Mouse (Mus musculus): ENCODE measurements at regions not wholly inside any gene's neighbourhood (a gene's known extent, or its start where the extent isn't known, plus 50 kb on each side); places are given as distances from the start of the nearest gene placed in this dataset.

DNA sequence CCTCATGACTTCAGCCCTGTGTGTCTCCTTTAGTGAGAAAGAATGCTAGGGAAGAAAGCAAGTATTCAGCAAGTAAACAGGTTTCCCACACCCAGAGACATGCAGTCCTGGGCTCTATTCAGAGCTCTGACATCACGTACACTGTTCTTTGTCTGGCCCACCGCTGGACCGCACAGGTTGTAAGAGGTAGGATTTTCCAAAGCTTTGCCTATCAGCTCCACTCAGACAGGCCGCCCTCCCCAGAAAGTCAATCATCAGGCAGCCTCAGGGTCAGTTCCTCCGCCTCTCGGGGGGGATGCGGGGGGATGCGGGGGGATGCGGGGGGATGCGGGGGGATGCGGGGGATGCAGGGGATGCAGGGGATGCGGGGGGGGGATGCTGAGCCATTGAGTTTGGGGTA is 94.7 kb upstream of the Smarca2 start:
- Histone ChIP-seq H3K4me1 (ENCODE audit: control insufficient read depth in 2 of 2, insufficient read depth in 2 of 2, low read length in 2 of 2, poor library complexity in 1 of 2) (no peaks in the 10 kb centered on the region), H3K9me3 (ENCODE audit: control insufficient read depth, insufficient read depth, low read depth, low read length) (no peaks in the 10 kb centered on the region), H3K27ac (ENCODE audit: insufficient read depth, low read depth, low read length, poor library complexity, severe bottlenecking) (no peak overlapping the region), H3K36me3 (ENCODE audit: control insufficient read depth, insufficient read depth, low read length, poor library complexity, severe bottlenecking) (no peaks in the 10 kb centered on the region), H3K4me3 (ENCODE audit: insufficient read depth in 1 of 2, low read depth in 1 of 2, low read length in 2 of 2, poor library complexity in 1 of 2, severe bottlenecking in 1 of 2) (no peak overlapping the region), H3K9ac (ENCODE audit: insufficient read depth, low read depth, low read length, poor library complexity, severe bottlenecking) (no peak overlapping the region)
- in situ Hi-C loops (cut with MboI; ENCODE audit: low sequenced_read_pairs in 2 of 2, unreplicated experiment in 2 of 2), result no loop called here
- no peak for DNase-seq (ENCODE audit: low read depth, low spot score)
- TF ChIP-seq ZNF384 (IDR thresholded peaks at IDR 0.05; ENCODE audit: low read depth, low read length), result no peak
- no peak for TF ChIP-seq MAFK (IDR thresholded peaks at IDR 0.05; ENCODE audit: insufficient read depth, low read depth, low read length)
- no peak for TF ChIP-seq HCFC1 (IDR thresholded peaks at IDR 0.05; ENCODE audit: borderline replicate concordance, insufficient read depth, low read length)
- TF ChIP-seq ZC3H11A (IDR thresholded peaks at IDR 0.05; ENCODE audit: borderline replicate concordance, low read depth, low read length), result no peak
- TF ChIP-seq CHD2 (IDR thresholded peaks at IDR 0.05; ENCODE audit: low read depth, low read length), result no peak

DNA sequence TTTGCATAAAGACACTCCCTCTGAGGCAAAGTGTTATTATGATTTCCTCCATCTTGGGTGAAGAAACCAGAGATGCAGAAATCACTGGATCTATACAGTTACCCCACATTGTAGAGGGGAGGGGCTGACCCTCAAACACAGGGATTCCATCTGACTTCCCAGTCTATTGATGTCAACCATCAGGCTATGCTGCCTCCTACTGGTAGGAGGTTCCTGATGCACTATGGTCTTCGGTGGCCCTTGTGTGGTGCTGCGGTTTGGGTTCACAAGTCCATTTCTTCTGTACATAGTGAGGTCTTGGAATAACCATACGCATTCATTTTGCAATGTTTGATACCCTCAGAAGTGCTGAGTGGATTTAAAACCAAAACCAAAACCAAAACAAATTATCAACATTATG is 94.0 kb upstream of the Smarca2 start:
- in situ Hi-C loops (cut with MboI; ENCODE audit: low sequenced_read_pairs in 2 of 2, unreplicated experiment in 2 of 2), result no loop called here

GRCm38 (mm10) chr19:26511756-26512155 is 93.1 kb upstream of the Smarca2 start:
- Histone ChIP-seq H3K9me3 (ENCODE audit: control insufficient read depth, insufficient read depth, low read depth, low read length) (no peaks in the 10 kb centered on the region), H3K27ac (ENCODE audit: insufficient read depth, low read depth, low read length, poor library complexity, severe bottlenecking) (no peak overlapping the region), H3K9ac (ENCODE audit: insufficient read depth, low read depth, low read length, poor library complexity, severe bottlenecking) (no peak overlapping the region), H3K4me1 (ENCODE audit: control insufficient read depth in 2 of 2, insufficient read depth in 2 of 2, low read length in 2 of 2, poor library complexity in 1 of 2) (no peaks in the 10 kb centered on the region), H3K4me3 (ENCODE audit: insufficient read depth in 1 of 2, low read depth in 1 of 2, low read length in 2 of 2, poor library complexity in 1 of 2, severe bottlenecking in 1 of 2) (no peak overlapping the region), H3K36me3 (ENCODE audit: control insufficient read depth, insufficient read depth, low read length, poor library complexity, severe bottlenecking) (no peaks in the 10 kb centered on the region)
- no peak for DNase-seq (ENCODE audit: low read depth, low spot score)
- no peak for TF ChIP-seq CHD2 (IDR thresholded peaks at IDR 0.05; ENCODE audit: low read depth, low read length)
- no peak for TF ChIP-seq MAFK (IDR thresholded peaks at IDR 0.05; ENCODE audit: insufficient read depth, low read depth, low read length)
- TF ChIP-seq ZC3H11A (IDR thresholded peaks at IDR 0.05; ENCODE audit: borderline replicate concordance, low read depth, low read length), result no peak
- TF ChIP-seq HCFC1 (IDR thresholded peaks at IDR 0.05; ENCODE audit: borderline replicate concordance, insufficient read depth, low read length), result no peak
- no peak for TF ChIP-seq ZNF384 (IDR thresholded peaks at IDR 0.05; ENCODE audit: low read depth, low read length)
- in situ Hi-C loops (cut with MboI; ENCODE audit: low sequenced_read_pairs in 2 of 2, unreplicated experiment in 2 of 2), result no loop called here

More for the DNA sequence above, 94.0 kb upstream of the Smarca2 start:
- Histone ChIP-seq H3K9ac (ENCODE audit: insufficient read depth, low read depth, low read length, poor library complexity, severe bottlenecking) (no peak overlapping the region), H3K36me3 (ENCODE audit: control insufficient read depth, insufficient read depth, low read length, poor library complexity, severe bottlenecking) (no peaks in the 10 kb centered on the region), H3K4me1 (ENCODE audit: control insufficient read depth in 2 of 2, insufficient read depth in 2 of 2, low read length in 2 of 2, poor library complexity in 1 of 2) (no peaks in the 10 kb centered on the region), H3K9me3 (ENCODE audit: control insufficient read depth, insufficient read depth, low read depth, low read length) (no peaks in the 10 kb centered on the region), H3K4me3 (ENCODE audit: insufficient read depth in 1 of 2, low read depth in 1 of 2, low read length in 2 of 2, poor library complexity in 1 of 2, severe bottlenecking in 1 of 2) (no peak overlapping the region), H3K27ac (ENCODE audit: insufficient read depth, low read depth, low read length, poor library complexity, severe bottlenecking) (no peak overlapping the region)
- no peak for TF ChIP-seq HCFC1 (IDR thresholded peaks at IDR 0.05; ENCODE audit: borderline replicate concordance, insufficient read depth, low read length)
- TF ChIP-seq MAFK (IDR thresholded peaks at IDR 0.05; ENCODE audit: insufficient read depth, low read depth, low read length), result no peak
- no peak for TF ChIP-seq ZNF384 (IDR thresholded peaks at IDR 0.05; ENCODE audit: low read depth, low read length)
- no peak for TF ChIP-seq CHD2 (IDR thresholded peaks at IDR 0.05; ENCODE audit: low read depth, low read length)
- no peak for TF ChIP-seq ZC3H11A (IDR thresholded peaks at IDR 0.05; ENCODE audit: borderline replicate concordance, low read depth, low read length)
- no peak for DNase-seq (ENCODE audit: low read depth, low spot score)

DNA sequence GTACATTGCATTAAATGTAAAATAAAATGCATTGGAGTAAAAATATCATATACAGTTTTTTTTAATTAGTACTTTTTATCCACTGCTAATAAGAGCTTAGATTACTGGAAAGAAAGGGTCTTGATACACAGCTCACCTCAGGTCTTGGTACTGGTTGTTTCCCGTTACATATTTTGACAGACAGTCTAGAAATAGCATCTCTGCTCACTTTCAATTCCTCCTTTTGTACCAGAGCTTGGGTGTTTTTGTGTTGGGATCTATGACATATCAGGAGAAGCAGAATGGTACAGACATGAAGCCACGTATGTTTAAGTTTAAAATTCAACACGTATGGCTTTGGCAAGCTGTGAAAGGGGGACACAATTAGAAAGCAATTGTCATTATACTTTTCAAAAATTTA is 80.3 kb upstream of the Smarca2 start:
- Histone ChIP-seq H3K9me3 (ENCODE audit: control insufficient read depth, insufficient read depth, low read depth, low read length) (no peaks in the 10 kb centered on the region), H3K27ac (ENCODE audit: insufficient read depth, low read depth, low read length, poor library complexity, severe bottlenecking) (no peak overlapping the region), H3K4me3 (ENCODE audit: insufficient read depth in 1 of 2, low read depth in 1 of 2, low read length in 2 of 2, poor library complexity in 1 of 2, severe bottlenecking in 1 of 2) (no peak overlapping the region), H3K36me3 (ENCODE audit: control insufficient read depth, insufficient read depth, low read length, poor library complexity, severe bottlenecking) (no peaks in the 10 kb centered on the region), H3K9ac (ENCODE audit: insufficient read depth, low read depth, low read length, poor library complexity, severe bottlenecking) (no peak overlapping the region), H3K4me1 (ENCODE audit: control insufficient read depth in 2 of 2, insufficient read depth in 2 of 2, low read length in 2 of 2, poor library complexity in 1 of 2) (0 out of 4 replicates have a peak, but pooled peaks cover 0 to 3% of the 10 kb centered on the region in 2 experiments)
- DNase-seq (ENCODE audit: low read depth, low spot score), result no peak
- TF ChIP-seq ZNF384 (IDR thresholded peaks at IDR 0.05; ENCODE audit: low read depth, low read length), result no peak
- no peak for TF ChIP-seq HCFC1 (IDR thresholded peaks at IDR 0.05; ENCODE audit: borderline replicate concordance, insufficient read depth, low read length)
- TF ChIP-seq ZC3H11A (IDR thresholded peaks at IDR 0.05; ENCODE audit: borderline replicate concordance, low read depth, low read length), result no peak
- no peak for TF ChIP-seq MAFK (IDR thresholded peaks at IDR 0.05; ENCODE audit: insufficient read depth, low read depth, low read length)
- TF ChIP-seq CHD2 (IDR thresholded peaks at IDR 0.05; ENCODE audit: low read depth, low read length), result no peak
- in situ Hi-C loops (cut with MboI; ENCODE audit: low sequenced_read_pairs in 2 of 2, unreplicated experiment in 2 of 2), result no loop called here

DNA sequence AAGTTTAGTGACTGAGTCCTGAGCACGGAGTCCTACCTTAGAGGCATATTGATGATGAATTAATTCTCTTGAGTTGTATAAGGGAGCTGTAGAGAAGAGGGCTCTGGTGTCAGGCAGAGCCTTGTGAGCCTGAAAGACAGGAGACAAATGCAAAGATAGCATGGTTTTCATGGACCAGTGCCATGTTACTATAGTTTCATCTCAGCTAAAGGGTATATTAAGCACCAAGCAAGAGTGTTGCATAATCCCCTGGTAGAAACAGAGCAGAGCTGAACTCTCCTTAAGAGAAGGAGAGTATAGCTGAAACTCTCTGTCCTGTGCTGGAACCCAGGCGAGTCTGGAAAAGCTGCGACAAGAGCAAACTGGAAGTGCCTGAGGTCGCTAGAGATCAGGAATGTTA is 73.5 kb upstream of the Smarca2 start:
- no peak for DNase-seq (ENCODE audit: low read depth, low spot score)
- in situ Hi-C loops (cut with MboI; ENCODE audit: low sequenced_read_pairs in 2 of 2, unreplicated experiment in 2 of 2), result no loop called here
- Histone ChIP-seq H3K4me3 (ENCODE audit: insufficient read depth in 1 of 2, low read depth in 1 of 2, low read length in 2 of 2, poor library complexity in 1 of 2, severe bottlenecking in 1 of 2) (no peak overlapping the region), H3K9me3 (ENCODE audit: control insufficient read depth, insufficient read depth, low read depth, low read length) (no peaks in the 10 kb centered on the region), H3K27ac (ENCODE audit: insufficient read depth, low read depth, low read length, poor library complexity, severe bottlenecking) (no peak overlapping the region), H3K4me1 (ENCODE audit: control insufficient read depth in 2 of 2, insufficient read depth in 2 of 2, low read length in 2 of 2, poor library complexity in 1 of 2) (no peaks in the 10 kb centered on the region), H3K36me3 (ENCODE audit: control insufficient read depth, insufficient read depth, low read length, poor library complexity, severe bottlenecking) (no peaks in the 10 kb centered on the region), H3K9ac (ENCODE audit: insufficient read depth, low read depth, low read length, poor library complexity, severe bottlenecking) (no peak overlapping the region)
- no peak for TF ChIP-seq MAFK (IDR thresholded peaks at IDR 0.05; ENCODE audit: insufficient read depth, low read depth, low read length)
